Mouse (Mus musculus): Measurements from ENCODE around the gene Pank4.

Pank4 gene

GRCm38 (mm10) chr4:154963901-154964580 is at the start of gene Pank4:
Pank4 (plus strand) TSS chr4:154964123.
- peak; percentile 94 for DNase-seq

- no peak for DNase-seq
These were observed 49.7 kb upstream of the Pank4 start for GRCm38 (mm10) chr4:154914252-154914651.

- DNase-seq = no peak
These were observed 49.2 kb upstream of the Pank4 start for GRCm38 (mm10) chr4:154914707-154915106.

GRCm38 (mm10) chr4:154915286-154915685 is 48.6 kb upstream of the Pank4 start:
- no peak for DNase-seq

- DNase-seq = no peak
These were observed 47.3 kb upstream of the Pank4 start for GRCm38 (mm10) chr4:154916662-154917061.

- no peak for DNase-seq
These were observed 41.6 kb upstream of the Pank4 start for GRCm38 (mm10) chr4:154922291-154922690.

GRCm38 (mm10) chr4:154922931-154923330 is 41.0 kb upstream of the Pank4 start:
- DNase-seq = no peak

- DNase-seq = no peak
These were observed 38.5 kb upstream of the Pank4 start for GRCm38 (mm10) chr4:154925413-154925812.

GRCm38 (mm10) chr4:154926969-154927898 is 36.7 kb upstream of the Pank4 start:
- DNase-seq = no peak

GRCm38 (mm10) chr4:154927899-154928337 is 36.0 kb upstream of the Pank4 start:
- DNase-seq = no peak

- no peak for DNase-seq
These were observed 35.4 kb upstream of the Pank4 start, which contains the start of gene Tnfrsf14 for GRCm38 (mm10) chr4:154928395-154929087. Tnfrsf14 (minus strand) TSS chr4:154928563.

GRCm38 (mm10) chr4:154929088-154929660 is 34.7 kb upstream of the Pank4 start:
- no peak for DNase-seq

GRCm38 (mm10) chr4:154933306-154933907 is 30.5 kb upstream of the Pank4 start:
- no peak for DNase-seq

- no peak for DNase-seq
These were observed 29.1 kb upstream of the Pank4 start for GRCm38 (mm10) chr4:154934800-154935199.

- DNase-seq = no peak
These were observed 28.1 kb upstream of the Pank4 start for GRCm38 (mm10) chr4:154935788-154936187.

GRCm38 (mm10) chr4:154936542-154937255 is 27.2 kb upstream of the Pank4 start:
- no peak for DNase-seq

GRCm38 (mm10) chr4:154937746-154938145 is 26.2 kb upstream of the Pank4 start:
- DNase-seq = no peak

GRCm38 (mm10) chr4:154940156-154940555 is 23.8 kb upstream of the Pank4 start:
- no peak for DNase-seq

GRCm38 (mm10) chr4:154941831-154942230 is 22.1 kb upstream of the Pank4 start:
- DNase-seq = no peak

- DNase-seq = no peak
These were observed 21.1 kb upstream of the Pank4 start for GRCm38 (mm10) chr4:154942632-154943322.

Measured in right cerebral cortex, adult 18-20 months (tissue).